Mouse (Mus musculus) heart, adult 9 months (tissue): ENCODE data around the gene Gm4301.
A peak's percentile ranks its signal among the peaks of the same experiment; 100 is the strongest.
"Not testable (repeated sequence)": the region's sequence is repeated elsewhere in the genome, so short reads cannot be mapped to it uniquely, and the experiment has no call there.

ENCODE experiments used
- DNase-seq, 2 experiments: peaks; one replicate each; pipeline ENCODE4 v3.0.0; 2022; ENCODE audit warnings: low spot score in 2 of 2

Gene Gm4301

GRCm38 (mm10) chr10:100335376-100335775 lies at the start of gene Gm4301:
Gene Gm4301 (plus strand): TSS chr10:100335676.
- not testable (repeated sequence) for DNase-seq

DNA sequence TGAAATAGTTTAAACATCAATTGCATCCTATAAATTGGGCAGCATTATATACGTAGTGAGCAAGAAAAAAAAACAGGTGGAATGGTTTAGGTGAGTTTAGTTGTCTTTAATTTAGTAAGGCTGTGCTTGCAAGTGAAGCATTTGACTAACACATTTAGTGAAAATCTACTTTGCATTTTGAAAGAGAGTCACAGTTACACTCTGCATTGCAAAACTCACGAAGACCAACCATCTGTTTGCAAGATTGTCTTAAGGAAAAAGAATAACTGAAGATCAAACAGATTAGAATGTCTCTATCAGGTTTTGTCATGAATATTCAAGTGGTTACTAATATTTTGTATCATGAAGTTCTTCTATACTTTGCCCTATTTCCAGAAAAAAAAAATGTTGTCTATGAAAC lies 39.4 kb upstream of the Gm4301 start:
- no peak for DNase-seq

DNA sequence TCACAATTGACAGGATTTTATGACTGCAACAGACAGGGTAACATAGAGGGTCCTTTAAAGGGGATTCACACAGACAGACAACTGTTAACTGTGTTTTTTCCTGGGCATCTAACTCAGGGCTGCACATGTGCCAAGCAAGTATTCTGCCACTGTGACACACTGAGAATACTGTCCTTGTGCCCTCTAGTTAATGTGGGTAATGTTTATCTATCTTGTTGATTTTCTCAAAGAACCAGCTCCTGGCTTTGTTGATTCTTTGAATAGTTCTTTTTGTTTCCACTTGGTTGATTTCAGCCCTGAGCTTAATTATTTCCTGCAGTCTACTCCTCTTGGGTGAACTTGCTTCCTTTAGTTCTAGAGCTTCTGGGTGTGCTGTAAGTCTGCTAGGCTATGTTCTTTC lies 35.4 kb upstream of the Gm4301 start:
- not testable (repeated sequence) for DNase-seq

DNA sequence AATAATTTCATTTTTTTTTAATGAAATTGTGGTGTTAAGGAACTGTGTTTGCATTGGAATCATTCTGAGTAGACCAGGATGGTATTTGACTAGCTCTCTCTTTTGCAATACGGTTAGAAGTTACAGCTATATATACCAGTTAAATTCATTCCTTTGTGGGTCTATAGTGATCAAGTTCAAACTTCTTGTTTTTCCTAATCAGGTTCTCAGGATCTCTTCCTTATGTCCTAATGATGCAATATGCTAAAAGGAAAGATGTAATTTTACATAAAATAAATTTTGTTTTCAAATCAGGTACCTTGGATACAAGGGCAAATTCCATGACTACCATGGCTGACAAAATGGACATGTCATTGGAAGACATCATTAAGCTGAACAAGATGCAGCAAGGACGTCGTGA lies 5.1 kb downstream of the Gm4301 start, which contains the start of gene Gm4302:
Gm4302 (plus strand) TSS at position 301 of the 400 bp plus-strand sequence.
- not testable (repeated sequence) for DNase-seq

DNA sequence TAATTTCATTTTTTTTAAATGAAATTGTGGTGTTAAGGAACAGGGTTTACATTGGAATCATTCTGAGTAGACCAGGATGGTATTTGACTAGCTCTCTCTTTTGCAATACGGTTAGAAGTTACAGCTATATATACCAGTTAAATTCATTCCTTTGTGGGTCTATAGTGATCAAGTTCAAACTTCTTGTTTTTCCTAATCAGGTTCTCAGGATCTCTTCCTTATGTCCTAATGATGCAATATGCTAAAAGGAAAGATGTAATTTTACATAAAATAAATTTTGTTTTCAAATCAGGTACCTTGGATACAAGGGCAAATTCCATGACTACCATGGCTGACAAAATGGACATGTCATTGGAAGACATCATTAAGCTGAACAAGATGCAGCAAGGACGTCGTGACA lies 10.2 kb downstream of the Gm4301 start, which contains the start of gene Gm4303:
Gm4303 (plus strand) TSS at position 301 of the 400 bp plus-strand sequence.
- not testable (repeated sequence) for DNase-seq

DNA sequence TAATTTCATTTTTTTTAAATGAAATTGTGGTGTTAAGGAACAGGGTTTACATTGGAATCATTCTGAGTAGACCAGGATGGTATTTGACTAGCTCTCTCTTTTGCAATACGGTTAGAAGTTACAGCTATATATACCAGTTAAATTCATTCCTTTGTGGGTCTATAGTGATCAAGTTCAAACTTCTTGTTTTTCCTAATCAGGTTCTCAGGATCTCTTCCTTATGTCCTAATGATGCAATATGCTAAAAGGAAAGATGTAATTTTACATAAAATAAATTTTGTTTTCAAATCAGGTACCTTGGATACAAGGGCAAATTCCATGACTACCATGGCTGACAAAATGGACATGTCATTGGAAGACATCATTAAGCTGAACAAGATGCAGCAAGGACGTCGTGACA lies 15.3 kb downstream of the Gm4301 start, which contains the start of gene Gm4305:
Gm4305 (plus strand) TSS at position 301 of the 400 bp plus-strand sequence.
- DNase-seq = not testable (repeated sequence)

- peak in 1 of 2 experiments; percentile 1 for DNase-seq
These were observed 21.4 kb downstream of the Gm4301 start for GRCm38 (mm10) chr10:100356841-100357240.

DNA sequence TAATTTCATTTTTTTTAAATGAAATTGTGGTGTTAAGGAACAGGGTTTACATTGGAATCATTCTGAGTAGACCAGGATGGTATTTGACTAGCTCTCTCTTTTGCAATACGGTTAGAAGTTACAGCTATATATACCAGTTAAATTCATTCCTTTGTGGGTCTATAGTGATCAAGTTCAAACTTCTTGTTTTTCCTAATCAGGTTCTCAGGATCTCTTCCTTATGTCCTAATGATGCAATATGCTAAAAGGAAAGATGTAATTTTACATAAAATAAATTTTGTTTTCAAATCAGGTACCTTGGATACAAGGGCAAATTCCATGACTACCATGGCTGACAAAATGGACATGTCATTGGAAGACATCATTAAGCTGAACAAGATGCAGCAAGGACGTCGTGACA lies 25.6 kb downstream of the Gm4301 start, which contains the start of gene Gm4307:
Gm4307 (plus strand) TSS at position 301 of the 400 bp plus-strand sequence.
- not testable (repeated sequence) for DNase-seq

GRCm38 (mm10) chr10:100382460-100382859 lies 47.0 kb downstream of the Gm4301 start, which contains the start of gene Gm4312:
Gene Gm4312 (minus strand): TSS chr10:100382560.
- not testable (repeated sequence) for DNase-seq
